Mouse (Mus musculus) lung, embryonic 16.5 days (tissue): ENCODE results near the gene Scn10a. TPM values are rescaled to one million over a fixed set of nuclear protein-coding genes. Genes with fewer than 3 reads are reported as not detected.

Experiments used
- ATAC-seq: fragments of 200-750 bp; cut with Nextera tagmentation; 2 replicates; pipeline ENCODE4 v1.8.0; 2017; ENCODE audit warnings: low read depth, mild to moderate bottlenecking, moderate library complexity
- H3K27ac ChIP-seq: fragments of 300-500 bp; sonication (generic); 2 replicates; pipeline ENCODE4 v1.5.1; 2014; ENCODE audit warnings: mild to moderate bottlenecking, control low read depth, low read length
- H3K27me3 ChIP-seq: fragments of 300-500 bp; sonication (generic); 2 replicates; pipeline ENCODE4 v1.6.1; 2014; ENCODE audit warnings: low read depth, low read length, mixed read lengths; ENCODE audit not compliant: control insufficient read depth, insufficient read depth
- H3K36me3 ChIP-seq: fragments of 300-500 bp; sonication (generic); 2 replicates; pipeline ENCODE4 v1.6.1; 2014; ENCODE audit warnings: low read length; ENCODE audit not compliant: control insufficient read depth, insufficient read depth
- H3K4me1 ChIP-seq: fragments of 300-500 bp; sonication (generic); replicated peaks from 2 replicates; pipeline ENCODE4 v1.6.1; 2014; ENCODE audit warnings: low read length, mixed read lengths; ENCODE audit not compliant: control insufficient read depth, insufficient read depth
- H3K4me2 ChIP-seq: fragments of 300-500 bp; sonication (generic); 2 replicates; pipeline ENCODE4 v1.6.1; 2014; ENCODE audit warnings: low read depth, low read length, control low read depth
- H3K4me3 ChIP-seq: fragments of 300-500 bp; sonication (generic); 2 replicates; pipeline ENCODE4 v1.5.1; 2014; ENCODE audit warnings: mild to moderate bottlenecking, low read length, control low read depth
- H3K9ac ChIP-seq: fragments of 300-500 bp; sonication (generic); 2 replicates; pipeline ENCODE4 v1.6.1; 2014; ENCODE audit warnings: low read length, control low read depth
- H3K9me3 ChIP-seq: fragments of 300-500 bp; sonication (generic); 2 replicates; pipeline ENCODE4 v1.6.1; 2016; ENCODE audit warnings: low read length; ENCODE audit not compliant: control insufficient read depth
- WGBS: fragments of 180-500 bp; shearing (Covaris S2); extraction: QIAGEN DNeasy Blood & Tissue Kit; methylation state at CpG from one replicate; pipeline ENCODE4 v1.1.7; 2014; 5-methylcytosine and 5-hydroxymethylcytosine counted together
- polyA plus RNA-seq: library from polyadenylated mRNA; unstranded; fragments of >200 nt; fragmentation: Nextera tagmentation; extraction: Ambion mirVana; gene quantifications from 2 replicates; pipeline ENCODE4 v1.2.1, GENCODE M21; 2015

Scn10a gene
- polyA plus RNA-seq, 1 experiment from 2014 or later, result 0.06 TPM

- no peak overlapping the region for H3K27ac ChIP-seq
- ATAC-seq, result no peak; the same call in 1 of the 2 replicates
- no peak overlapping the region for H3K9ac ChIP-seq
- H3K27me3 ChIP-seq, result no peaks in the 10 kb centered on the region
- H3K4me3 ChIP-seq, result no peak overlapping the region
- peak overlapping the region; percentile 15; the same call in 1 of the 2 replicates for H3K4me2 ChIP-seq
- peaks cover 1% of the 10 kb centered on the region; the same call in 1 of the 2 replicates for H3K4me1 ChIP-seq
- 63% methylated on average over 8 of the region's 8 CpGs for WGBS
- H3K36me3 ChIP-seq, result no peaks in the 10 kb centered on the region
- no peaks in the 10 kb centered on the region for H3K9me3 ChIP-seq
These were observed 121.8 kb downstream of the Scn10a start for GRCm38 (mm10) chr9:119597332-119597731.

DNA sequence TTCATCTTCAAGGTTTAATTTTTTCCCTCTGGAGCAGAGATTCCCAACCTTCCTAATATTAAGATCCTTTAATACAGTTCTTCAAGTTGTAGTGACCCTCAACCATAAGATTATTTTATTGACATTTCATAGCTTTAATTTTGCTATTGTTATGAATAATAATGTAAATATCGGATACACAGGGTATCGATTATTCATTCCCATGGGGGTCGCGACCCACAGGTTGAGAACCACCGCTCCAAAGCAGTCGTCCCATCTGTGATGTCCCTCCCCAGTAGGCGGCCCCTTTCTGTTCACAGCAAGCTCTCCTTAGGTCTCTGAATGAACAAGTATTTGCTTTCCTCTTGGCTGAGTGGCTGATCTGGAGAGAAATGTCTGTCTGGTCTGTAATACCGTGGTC lies 129.5 kb downstream of the Scn10a start:
- H3K9ac ChIP-seq, result no peak overlapping the region
- no peak overlapping the region for H3K4me3 ChIP-seq
- no peak overlapping the region for H3K4me2 ChIP-seq
- H3K27ac ChIP-seq, result no peak overlapping the region
- no peak for ATAC-seq
- H3K4me1 ChIP-seq, result peaks cover 13% of the 10 kb centered on the region; the same call in 1 of the 2 replicates
- no peaks in the 10 kb centered on the region for H3K36me3 ChIP-seq
- 60% methylated on average over 8 of the region's 8 CpGs for WGBS
- H3K27me3 ChIP-seq, result no peaks in the 10 kb centered on the region; the same call in 1 of the 2 replicates
- no peaks in the 10 kb centered on the region for H3K9me3 ChIP-seq

DNA sequence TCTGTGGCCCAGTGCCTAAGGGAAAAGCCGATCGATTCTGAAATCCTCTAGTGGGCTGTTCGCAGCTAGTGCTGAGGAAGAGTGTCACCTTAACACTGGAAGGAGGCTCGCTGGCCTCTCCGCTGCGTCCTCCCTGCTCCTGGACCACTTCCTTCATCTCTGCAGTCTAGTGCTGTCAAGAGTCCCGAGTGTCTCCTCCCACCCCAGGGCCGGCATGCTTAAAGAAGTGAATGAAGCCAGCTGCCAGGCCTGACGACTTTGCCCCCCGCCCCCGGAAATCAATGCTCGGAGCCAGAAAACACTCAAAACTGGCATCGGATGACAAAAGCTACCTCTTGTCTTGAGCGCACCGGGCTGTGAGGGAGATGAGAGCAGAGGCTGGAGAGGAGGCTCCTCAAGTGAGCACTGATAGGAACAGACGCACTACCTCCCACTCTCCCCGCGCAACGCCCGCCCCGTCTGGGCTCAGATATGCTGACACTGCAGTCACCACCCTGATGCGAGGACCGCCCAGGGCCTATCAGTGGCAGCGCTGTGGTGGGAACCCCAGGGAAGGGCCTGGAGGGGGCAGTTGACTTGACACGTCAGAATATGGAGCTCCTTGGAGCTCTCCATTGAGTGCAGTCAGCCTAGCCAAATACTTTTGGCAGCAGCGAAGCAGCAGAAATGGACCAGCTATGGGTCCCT lies 130.2 kb downstream of the Scn10a start:
- peak; percentile 76 for ATAC-seq
- H3K27me3 ChIP-seq, result no peaks in the 10 kb centered on the region; the same call in 1 of the 2 replicates
- WGBS, result 13% methylated on average over 26 of the region's 26 CpGs
- H3K9ac ChIP-seq, result no peak overlapping the region
- no peaks in the 10 kb centered on the region for H3K9me3 ChIP-seq
- H3K27ac ChIP-seq, result no peak overlapping the region
- no peaks in the 10 kb centered on the region for H3K36me3 ChIP-seq
- peaks cover 13% of the 10 kb centered on the region; the same call in 1 of the 2 replicates for H3K4me1 ChIP-seq
- peak overlapping the region; percentile 59 for H3K4me2 ChIP-seq
- peak overlapping the region; percentile 15 for H3K4me3 ChIP-seq

GRCm38 (mm10) chr9:119580668-119581067 lies 138.5 kb downstream of the Scn10a start:
- Histone ChIP-seq H3K27me3 (peaks cover 47% of the 10 kb centered on the region), H3K4me3 (no peak overlapping the region), H3K9ac (no peak overlapping the region), H3K4me1 (peaks cover 5% of the 10 kb centered on the region), H3K36me3 (no peaks in the 10 kb centered on the region), H3K27ac (no peak overlapping the region), H3K4me2 (no peak overlapping the region), H3K9me3 (no peaks in the 10 kb centered on the region)
- WGBS, result under 1% methylated on average over 6 of the region's 6 CpGs
- ATAC-seq, result peak; percentile 60

- Histone ChIP-seq H3K4me1 (peaks cover 5% of the 10 kb centered on the region), H3K27ac (no peak overlapping the region), H3K4me2 (no peak overlapping the region), H3K36me3 (no peaks in the 10 kb centered on the region), H3K9me3 (no peaks in the 10 kb centered on the region), H3K4me3 (no peak overlapping the region), H3K9ac (no peak overlapping the region), H3K27me3 (peaks cover 52% of the 10 kb centered on the region)
- no peak for ATAC-seq
- WGBS, result 89% methylated on average over 17 of the region's 17 CpGs
These were observed 138.9 kb downstream of the Scn10a start for GRCm38 (mm10) chr9:119580187-119580586.

DNA sequence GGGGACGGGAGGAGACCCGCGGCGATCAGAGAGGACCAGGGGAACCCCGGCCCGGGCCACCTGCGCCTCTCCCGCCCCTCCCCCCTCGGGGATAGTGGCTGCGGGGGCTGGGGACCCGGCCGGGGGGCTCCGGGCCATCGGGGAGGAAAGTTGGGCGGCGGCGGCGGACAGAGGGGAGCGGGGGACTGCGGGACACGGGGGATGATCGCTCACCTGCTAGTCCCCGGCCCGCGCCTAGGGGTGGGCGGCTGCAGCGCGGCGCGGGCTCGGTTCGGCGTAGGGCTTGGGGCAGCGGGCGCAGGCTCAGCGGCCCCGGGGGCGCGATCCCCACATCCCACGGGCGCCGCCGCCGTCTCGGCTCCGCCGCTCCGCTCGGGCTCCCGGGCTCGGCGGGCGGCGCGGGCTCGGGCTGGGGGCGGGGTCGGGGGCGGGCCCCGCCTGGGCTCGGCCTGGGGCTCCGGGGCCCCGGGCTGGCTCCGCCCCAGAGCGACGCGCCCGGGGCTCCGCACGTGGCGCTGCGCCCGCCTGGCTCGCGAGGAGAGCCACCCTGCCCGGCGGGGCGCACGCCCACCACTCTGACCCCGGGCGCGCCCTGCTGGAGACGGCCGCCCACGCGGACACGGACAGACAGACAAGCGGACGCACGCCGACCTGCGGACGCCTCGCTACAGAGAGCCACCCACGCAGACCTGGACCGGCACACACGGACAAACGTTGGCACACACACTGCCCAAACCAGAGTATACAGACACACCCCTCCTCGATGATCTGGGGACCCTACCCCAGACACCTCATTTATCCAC lies 140.3 kb downstream of the Scn10a start, which contains the start of gene Scn5a:
TSS of gene Scn5a (minus strand) at position 381 of the 803 bp plus-strand sequence.
- H3K9ac ChIP-seq, result peak within 1 kb of the TSS; percentile 52
- no peak within 1 kb of the TSS for H3K27ac ChIP-seq
- peaks cover 5% of the 10 kb centered on the region for H3K4me1 ChIP-seq
- ATAC-seq, result peak; percentile 77
- H3K36me3 ChIP-seq, result no peaks in the 10 kb centered on the region
- peaks cover 57% of the 10 kb centered on the region for H3K27me3 ChIP-seq
- WGBS, result under 1% methylated on average over 69 of the region's 99 CpGs
- H3K9me3 ChIP-seq, result no peaks in the 10 kb centered on the region
- H3K4me2 ChIP-seq, result peak within 1 kb of the TSS; percentile 83
- H3K4me3 ChIP-seq, result peak within 1 kb of the TSS; percentile 56

DNA sequence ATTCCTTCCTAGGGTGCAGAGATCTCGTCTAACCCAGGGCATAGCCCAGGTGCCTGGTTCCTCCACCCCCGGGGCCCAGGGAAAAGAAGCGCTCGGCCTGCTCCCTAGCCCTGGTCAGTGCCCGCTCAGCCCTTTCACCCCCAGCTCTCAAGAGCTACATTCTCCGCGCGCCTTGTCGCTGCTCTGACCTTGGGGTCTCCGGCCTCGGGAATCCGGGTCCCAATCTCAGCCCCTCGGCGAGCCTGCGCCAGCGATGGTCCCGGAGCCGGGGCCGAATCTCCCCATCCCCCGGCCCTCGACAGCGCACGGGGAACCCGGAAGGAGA lies 140.8 kb downstream of the Scn10a start:
- peaks cover 5% of the 10 kb centered on the region for H3K4me1 ChIP-seq
- ATAC-seq, result no peak

DNA sequence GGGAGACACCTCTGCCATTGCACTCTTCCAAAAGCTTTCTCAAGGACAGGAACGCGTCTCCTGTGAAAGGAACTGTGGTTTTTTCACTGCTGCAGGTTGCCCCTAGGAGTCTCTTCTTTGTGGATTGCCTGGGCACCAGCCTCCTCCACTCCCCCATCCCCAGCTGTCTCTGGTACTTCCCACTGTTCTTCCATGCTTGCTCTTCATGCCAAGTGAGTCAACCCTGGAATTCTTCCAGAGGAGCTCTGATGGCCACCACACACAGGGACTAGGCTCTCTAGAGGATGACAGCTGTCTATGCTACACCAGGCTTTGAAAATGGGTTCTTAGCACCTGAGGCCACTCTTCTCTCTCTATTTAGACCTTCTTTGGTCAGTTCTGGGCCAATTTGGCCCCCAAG lies 142.1 kb downstream of the Scn10a start:
- Histone ChIP-seq H3K27me3 (peaks cover 66% of the 10 kb centered on the region), H3K36me3 (no peaks in the 10 kb centered on the region), H3K27ac (no peak overlapping the region), H3K9me3 (no peaks in the 10 kb centered on the region), H3K4me1 (peaks cover 5% of the 10 kb centered on the region), H3K9ac (no peak overlapping the region), H3K4me2 (no peak overlapping the region), H3K4me3 (no peak overlapping the region)
- 75% methylated on average over 2 of the region's 2 CpGs for WGBS
- no peak for ATAC-seq

More for the DNA sequence above, 140.8 kb downstream of the Scn10a start:
- Histone ChIP-seq H3K27me3 (peaks cover 57% of the 10 kb centered on the region), H3K4me3 (peak overlapping the region; percentile 56), H3K9me3 (no peaks in the 10 kb centered on the region), H3K4me2 (peak overlapping the region; percentile 83), H3K36me3 (no peaks in the 10 kb centered on the region), H3K9ac (peak overlapping the region; percentile 52), H3K27ac (no peak overlapping the region)
- under 1% methylated on average over 24 of the region's 24 CpGs for WGBS

DNA sequence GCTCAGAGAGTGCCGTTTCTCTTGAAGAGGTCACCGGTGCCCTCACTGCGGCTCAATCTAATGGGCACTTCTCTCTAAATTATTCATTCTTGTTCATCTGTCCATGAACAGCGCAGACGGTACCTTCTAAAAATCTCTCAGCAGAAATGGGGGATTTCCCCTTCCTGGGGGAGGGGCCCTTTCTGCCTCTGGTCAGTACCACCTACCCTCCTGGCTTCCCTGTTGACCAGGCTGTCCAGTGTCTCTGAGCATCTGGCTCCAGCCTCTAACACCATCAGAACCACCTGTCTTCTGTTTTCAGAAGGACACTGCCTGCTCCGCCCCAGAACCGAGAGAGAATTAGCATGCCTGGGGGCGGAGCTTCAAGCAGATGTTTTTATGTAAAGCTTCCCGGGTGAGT lies 143.4 kb downstream of the Scn10a start:
- Histone ChIP-seq H3K9ac (no peak overlapping the region), H3K27ac (no peak overlapping the region), H3K27me3 (peaks cover 77% of the 10 kb centered on the region), H3K4me3 (no peak overlapping the region), H3K4me2 (no peak overlapping the region), H3K4me1 (peaks cover 5% of the 10 kb centered on the region), H3K9me3 (no peaks in the 10 kb centered on the region), H3K36me3 (no peaks in the 10 kb centered on the region)
- WGBS, result 50% methylated on average over 9 of the region's 9 CpGs
- no peak for ATAC-seq
